Mouse (Mus musculus): ENCODE results near the gene Hoxb7. TPM values are rescaled to one million over a fixed set of nuclear protein-coding genes. Genes with fewer than 3 reads are reported as not detected.

Gene Hoxb7
- not detected for polyA plus RNA-seq (2017; shearing (Covaris generic))

DNA sequence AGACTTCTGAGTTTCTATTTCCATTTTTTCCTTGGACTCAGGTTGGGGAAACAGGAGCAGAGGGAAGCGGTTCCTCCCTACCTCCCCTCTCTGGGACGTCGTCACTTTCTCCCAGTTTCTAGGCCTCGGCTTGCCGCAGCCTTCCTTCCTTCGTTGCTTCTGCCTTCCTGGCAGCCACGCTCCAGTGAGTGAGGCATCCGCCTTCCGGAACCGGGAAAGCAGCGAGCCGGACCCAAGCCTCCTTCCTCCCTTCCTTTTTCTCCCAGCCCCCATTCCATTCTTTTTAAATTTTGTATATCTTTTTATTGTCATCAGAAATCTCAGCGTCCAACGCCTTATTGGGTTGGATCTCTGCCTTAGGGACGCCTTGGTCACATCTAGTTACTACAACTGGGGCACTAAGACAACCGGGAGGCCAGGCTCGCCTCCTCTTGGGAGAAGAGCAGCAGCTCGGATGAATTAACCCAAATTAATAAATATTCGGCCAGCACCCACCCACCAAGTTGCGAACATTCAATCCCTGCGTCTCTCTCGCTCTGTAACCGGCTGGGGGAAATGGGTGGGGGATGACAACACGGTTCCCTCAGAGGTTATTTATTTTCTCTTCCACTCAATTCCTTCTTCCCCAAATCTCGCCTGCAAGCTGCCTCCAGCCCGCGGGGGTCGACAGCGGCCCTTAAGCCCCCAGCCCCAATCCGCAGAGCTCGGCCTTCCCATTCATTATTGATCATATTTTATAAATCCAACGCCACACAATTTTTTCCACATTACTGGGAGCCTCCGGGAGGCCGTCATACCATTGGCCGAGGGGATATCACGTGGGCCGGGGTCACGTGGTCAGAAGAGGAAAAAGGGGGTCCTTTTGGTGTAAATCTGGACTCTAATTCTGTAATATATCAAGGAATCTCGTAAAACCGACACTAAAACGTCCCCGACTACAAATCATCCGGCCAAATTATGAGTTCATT, at the start of gene Hoxb7:
Gene Hoxb7 (plus strand): TSS at position 853 of the 968 bp plus-strand sequence.
- no peak for ATAC-seq

DNA sequence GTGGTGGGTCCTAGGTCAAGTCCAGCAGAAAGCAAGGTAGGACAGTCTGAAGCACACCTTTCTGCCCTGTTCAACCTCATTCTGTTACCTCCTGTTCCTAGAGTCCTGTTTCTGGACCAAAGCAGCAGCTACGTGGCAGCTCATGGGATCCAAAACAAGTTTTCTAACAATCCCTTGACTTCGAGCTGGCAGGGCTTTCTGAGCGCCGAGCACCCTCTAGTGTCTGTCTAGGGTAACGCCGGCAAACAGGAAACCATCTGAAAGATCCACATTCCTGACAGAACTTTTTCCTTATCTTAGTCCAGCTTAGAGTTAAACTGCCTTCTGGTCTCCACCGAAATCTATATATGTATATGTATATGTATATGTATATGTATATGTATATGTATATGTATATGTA, 46.2 kb upstream of the Hoxb7 start:
- ATAC-seq: no peak

DNA sequence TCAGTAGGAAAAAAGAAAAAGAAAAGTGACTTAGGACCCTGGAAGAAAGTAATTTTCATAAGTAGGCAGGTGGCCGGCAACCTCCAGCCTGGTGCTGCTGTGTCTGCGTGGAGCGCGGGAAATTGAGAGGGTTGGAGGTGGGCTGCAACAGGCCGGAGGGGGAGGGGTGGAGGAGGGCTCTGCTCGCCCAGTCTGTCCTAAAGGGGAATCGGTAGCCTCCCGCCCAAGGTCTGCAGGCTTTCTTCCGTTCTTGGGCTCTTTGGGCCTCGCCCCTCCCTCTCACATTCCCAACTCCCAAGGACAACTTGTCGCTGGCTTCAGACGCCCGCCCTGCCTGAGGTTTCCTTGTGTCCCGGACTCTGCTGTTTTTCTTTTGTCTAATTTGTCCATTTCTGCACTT, 35.5 kb upstream of the Hoxb7 start:
- ATAC-seq: no peak

DNA sequence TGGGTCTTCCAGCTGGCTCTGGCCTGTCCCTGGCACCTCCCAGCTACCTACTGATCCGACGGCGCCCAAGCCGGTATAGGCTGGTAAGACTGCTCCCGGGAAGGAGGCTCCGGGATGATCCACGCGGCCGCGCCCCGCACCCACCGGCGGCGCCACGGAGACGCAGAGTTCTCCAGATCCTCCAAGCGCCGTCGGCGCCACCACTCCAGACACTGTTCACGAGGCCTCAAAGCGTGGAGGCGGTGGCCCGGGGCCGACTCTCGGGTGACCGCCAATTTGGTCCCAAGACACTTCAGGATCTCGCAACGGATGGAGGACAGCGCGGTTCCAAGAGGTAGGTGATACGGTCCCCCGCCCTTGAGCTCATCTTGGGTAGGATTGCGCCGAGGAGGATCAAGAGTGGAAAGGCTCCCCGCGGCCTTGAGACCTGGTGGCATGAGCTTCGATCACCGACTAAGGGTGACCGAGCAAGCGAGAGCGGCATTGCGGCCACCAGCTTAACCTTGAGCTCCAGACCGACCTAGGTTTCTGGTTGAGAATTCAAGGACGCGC, 34.9 kb upstream of the Hoxb7 start:
- ATAC-seq: no peak

- no peak for ATAC-seq
Measured at GRCm38 (mm10) chr11:96252541-96253120, 33.8 kb upstream of the Hoxb7 start.

DNA sequence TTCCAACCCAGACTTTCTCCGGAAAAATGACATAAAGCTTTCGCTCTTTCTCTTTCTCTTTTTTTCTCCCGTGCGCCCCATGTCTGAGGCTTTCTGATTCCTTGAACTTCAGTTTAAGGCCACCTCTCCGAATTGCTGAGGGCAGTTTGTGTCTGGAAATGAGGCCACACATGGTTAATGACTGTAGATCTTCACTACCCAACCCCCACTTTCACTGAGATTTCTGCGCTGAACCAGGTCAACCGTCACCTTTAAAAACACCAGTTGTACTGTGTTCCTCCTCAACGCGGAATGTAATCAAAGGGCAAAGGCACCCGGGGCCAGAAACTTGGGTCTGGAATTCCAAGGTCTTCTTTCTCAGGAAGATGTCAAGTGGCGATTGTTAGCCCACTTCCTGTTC, 32.2 kb upstream of the Hoxb7 start:
- no peak for ATAC-seq

DNA sequence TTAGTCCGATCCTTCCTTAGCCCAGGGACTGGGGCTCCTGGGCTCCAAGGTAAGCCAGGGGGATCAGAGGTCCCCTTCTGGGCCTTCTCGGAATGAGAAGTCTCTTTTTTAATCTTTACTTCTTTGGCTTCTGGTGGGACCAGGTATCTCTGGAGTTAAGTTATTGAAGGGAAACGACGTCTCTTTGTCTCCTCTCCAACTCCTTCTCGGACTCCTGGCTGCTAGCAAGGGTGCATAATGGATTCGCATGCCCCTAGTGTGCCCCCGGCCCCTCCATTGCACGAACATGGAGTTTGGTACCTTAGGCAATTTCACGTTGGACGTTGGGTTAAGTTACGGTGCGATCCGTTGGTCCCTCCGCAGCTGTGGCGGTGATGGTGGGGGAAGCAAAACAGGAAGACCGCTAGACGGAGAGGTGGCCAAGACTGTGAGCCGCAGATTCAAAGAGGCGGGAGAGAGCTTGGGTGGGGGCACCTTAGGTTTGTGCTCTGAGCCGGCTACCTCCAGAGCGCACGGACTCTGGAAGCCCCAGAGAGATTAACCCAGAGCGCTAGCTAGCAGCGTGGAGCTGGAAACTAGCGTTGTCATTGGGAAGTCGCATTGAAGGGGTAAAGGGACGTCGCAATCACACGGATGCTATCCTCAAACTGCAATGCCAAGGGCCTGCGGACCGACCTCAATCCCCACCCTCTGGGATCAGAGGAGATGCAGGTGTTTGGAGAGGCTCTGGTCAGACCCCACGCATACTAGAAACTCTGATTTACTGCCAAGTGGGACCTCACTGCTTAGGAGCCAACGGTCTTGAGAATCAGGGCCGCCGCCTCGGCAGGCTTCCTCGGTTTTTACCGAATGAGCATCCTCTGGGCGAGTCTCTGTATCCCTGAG, 31.1 kb upstream of the Hoxb7 start:
- ATAC-seq: no peak

- ATAC-seq: no peak
Measured at GRCm38 (mm10) chr11:96255996-96256445, 30.4 kb upstream of the Hoxb7 start.

DNA sequence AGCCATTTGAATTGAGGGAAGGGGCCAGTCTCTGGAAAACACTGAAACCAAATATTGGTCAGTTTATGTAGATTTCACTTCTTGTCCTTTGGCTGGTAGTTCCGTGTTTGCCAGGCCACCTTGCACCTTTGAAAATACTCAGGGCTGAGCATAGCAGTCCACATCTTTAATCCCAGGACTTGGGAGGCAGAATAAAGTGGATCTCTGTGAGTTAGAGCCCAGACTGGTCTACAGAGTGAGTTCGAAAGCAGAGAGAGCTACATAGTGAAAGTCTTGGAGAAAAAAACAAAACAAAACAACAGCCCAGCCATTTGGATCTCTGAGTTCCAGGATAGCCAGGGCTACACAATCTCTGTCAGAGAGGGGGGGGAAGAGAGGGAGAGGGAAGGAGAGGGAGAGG, 29.3 kb upstream of the Hoxb7 start:
- ATAC-seq: no peak

GRCm38 (mm10) chr11:96259038-96259437, 27.4 kb upstream of the Hoxb7 start:
- no peak for ATAC-seq

DNA sequence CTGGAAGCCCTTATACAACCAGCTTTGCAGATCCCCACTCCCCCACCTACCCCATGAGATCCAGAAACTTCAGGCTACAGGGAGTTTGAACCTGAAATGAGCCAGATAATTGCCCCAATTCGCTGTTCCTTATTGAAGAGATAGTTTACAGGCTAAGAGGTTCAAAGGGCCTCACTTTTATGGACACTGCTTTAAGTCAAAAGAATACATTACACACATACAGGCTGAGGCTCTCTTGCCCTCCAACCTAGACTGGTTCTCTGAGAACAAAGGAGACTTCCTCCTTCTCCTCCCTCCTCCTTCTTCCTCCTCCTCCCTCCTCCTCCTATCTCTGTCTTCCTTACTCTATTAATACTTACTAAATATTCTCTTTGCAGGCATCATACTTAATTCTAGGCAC, 26.9 kb upstream of the Hoxb7 start:
- no peak for ATAC-seq

DNA sequence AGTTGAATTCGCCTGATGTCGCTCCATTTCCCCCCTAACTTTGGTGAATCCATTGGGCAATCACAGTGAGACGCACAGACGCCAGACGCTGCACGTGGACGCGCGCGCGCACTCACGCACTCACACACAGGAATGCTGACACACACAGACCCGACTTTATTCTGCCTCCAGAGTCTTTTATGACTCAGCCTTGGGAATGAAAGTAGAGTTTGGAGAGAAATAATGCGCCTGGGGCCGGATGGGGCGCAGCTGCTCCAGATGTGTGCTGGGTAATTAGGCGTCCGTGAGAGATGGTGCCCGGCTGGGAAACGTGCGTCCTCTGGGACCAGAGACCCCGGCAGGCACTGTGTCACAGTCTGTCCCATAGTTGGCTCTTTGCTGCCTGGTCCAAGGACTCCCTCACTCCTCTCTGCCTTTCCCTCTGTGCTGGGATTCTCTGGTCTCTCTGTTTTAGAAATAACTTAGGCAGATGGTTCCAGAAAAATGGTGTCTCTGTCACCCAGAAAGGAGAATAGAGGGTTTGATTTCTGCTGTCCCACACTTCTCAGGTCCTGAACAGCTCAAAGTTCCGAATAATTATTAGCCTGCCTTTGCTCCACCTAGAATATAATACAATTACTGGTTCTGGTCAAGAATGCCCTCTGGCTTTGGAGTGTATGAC, 26.0 kb upstream of the Hoxb7 start:
- no peak for ATAC-seq

DNA sequence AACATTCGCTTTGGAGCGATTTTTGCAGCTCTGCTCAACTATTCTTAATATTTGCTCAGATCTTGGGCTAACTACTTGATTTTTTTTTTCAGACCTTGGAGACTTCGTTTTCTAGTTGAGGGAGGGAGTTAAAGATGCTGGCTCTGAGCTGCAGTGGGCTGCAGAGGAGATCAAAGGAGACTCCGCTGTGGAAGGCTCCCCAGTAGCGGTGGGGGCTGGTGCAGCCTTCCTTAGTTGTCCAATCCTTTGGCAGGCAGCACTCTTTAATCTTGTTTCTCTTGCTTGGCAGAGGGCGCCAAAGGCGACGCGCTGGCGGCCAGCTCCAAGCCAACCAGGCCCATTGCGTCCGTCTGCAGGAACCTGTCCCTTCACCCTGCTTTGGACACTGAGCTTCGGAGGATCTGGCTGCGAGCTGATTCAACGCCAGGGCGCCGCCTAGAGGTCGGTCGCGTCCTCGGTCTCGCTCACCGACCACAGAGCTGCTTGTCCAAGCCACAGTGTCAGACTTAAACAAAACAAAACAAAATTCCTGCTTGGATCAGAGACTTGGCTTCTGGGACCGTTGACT, 25.0 kb upstream of the Hoxb7 start:
- no peak for ATAC-seq

- ATAC-seq: no peak
Measured at GRCm38 (mm10) chr11:96262262-96262830, 24.1 kb upstream of the Hoxb7 start.

- no peak for ATAC-seq
Measured at GRCm38 (mm10) chr11:96263636-96264389, 22.6 kb upstream of the Hoxb7 start.

DNA sequence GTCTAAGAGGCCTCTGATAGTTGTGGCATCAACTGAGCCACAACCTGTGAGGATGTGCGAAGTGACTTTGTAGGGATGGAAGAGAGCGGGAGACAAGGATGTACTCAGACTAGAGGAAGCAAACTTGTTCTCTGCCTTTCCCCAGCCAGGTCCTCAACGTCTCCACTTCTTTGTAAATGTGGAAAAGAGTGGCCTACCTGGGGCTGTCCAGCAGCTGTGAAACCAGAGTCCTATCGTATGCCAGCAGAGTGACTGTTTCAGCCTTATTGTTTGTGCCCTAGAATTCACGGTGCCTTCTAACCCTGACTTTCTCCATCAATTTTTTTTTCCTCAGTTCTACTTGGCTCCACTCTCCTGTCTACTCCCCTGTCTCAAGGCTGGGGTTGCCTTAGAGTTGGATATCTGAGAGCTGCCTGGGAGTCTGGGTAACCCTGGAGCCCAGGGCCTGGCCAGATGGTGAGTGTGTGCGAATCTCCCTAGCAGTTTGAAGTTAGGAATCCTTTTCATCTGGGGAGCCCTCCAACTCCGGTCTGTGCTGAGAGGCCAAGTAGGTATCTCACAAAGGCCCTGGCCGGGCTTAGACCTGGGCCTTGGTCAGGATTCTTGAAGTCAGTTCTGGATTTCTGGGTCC, 21.9 kb upstream of the Hoxb7 start:
- no peak for ATAC-seq

- ATAC-seq: no peak
Measured at GRCm38 (mm10) chr11:96265954-96266353, 20.5 kb upstream of the Hoxb7 start.

DNA sequence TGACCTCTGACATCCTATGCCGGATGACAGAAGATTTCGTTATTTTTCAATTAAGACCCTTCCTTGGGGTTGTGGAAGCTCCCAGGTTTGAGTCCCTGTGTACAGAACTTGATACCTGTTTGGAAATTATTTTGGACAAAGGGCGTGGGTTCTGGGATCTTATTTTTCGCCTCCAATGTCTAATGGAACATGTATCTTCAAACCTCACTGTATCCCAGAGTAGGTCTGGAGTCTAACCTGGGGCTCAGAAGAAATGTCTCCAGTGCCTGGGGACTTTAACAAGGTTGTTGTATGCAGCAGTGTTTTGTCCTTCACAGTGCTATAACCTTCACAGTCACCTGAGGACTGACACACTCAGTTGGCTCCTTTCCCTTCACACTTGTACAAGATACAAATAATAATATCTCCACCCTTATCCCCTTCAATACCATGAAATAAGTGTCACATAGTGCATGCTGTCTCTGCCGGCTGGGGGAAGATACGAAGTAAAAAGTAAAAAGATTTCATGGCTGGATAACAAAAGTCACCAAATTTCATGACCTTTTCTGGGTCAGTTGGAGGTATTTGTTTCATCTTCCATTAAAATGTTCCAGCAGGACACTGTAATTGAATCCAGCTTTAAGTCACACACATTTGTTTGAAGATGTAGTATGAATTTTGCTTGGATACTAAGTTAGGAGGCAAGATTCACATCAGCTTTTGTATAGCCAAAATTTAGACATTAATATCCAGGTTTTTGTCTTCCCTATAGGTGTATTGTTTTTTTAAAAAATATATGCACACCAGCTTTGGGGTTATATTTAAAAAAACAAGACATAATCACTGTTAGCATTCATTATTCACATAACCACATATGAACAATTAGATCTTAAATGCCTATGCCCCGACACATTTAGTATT, 19.2 kb upstream of the Hoxb7 start:
- no peak for ATAC-seq

All from CD4-positive, CD25-positive, alpha-beta regulatory T cell, adult 4 months (primary cell).